Mouse (Mus musculus): ENCODE measurements at regions not wholly inside any gene's neighbourhood (a gene's known extent, or its start where the extent isn't known, plus 50 kb on each side); places are given as distances from the start of the nearest gene placed in this dataset.
A peak's percentile ranks its signal among the peaks of the same experiment; 100 is the strongest.

GRCm38 (mm10) chr3:159282594-159282993 lies 212.6 kb upstream of the Depdc1a start:
- 94% methylated on average over 3 of the region's 3 CpGs for WGBS
- Histone ChIP-seq H3K9me3 (replicated peaks; ENCODE audit: control insufficient read depth, low read length) (no peaks in the 10 kb centered on the region), H3K4me3 (ENCODE audit: low read depth, low read length) (no peak overlapping the region), H3K27me3 (replicated peaks; ENCODE audit: control insufficient read depth, insufficient read depth, low read length) (no peaks in the 10 kb centered on the region), H3K4me2 (ENCODE audit: low read length) (no peak overlapping the region), H3K4me1 (ENCODE audit: control insufficient read depth, insufficient read depth, low read length) (no peaks in the 10 kb centered on the region), H3K9ac (ENCODE audit: low read length) (no peak overlapping the region), H3K36me3 (ENCODE audit: control insufficient read depth, insufficient read depth, low read length) (no peaks in the 10 kb centered on the region), H3K27ac (ENCODE audit: low read depth, low read length) (no peak overlapping the region)
- ATAC-seq (no peak), DNase-seq (ENCODE audit: low spot score) (peak; percentile 44)

GRCm38 (mm10) chr3:159317471-159317870 lies 177.8 kb upstream of the Depdc1a start:
- Histone ChIP-seq H3K27ac (ENCODE audit: low read depth, low read length) (no peak overlapping the region), H3K4me3 (ENCODE audit: low read depth, low read length) (no peak overlapping the region), H3K9me3 (replicated peaks; ENCODE audit: control insufficient read depth, low read length) (no peaks in the 10 kb centered on the region), H3K4me1 (ENCODE audit: control insufficient read depth, insufficient read depth, low read length) (no peaks in the 10 kb centered on the region), H3K4me2 (ENCODE audit: low read length) (no peak overlapping the region), H3K9ac (ENCODE audit: low read length) (no peak overlapping the region), H3K36me3 (ENCODE audit: control insufficient read depth, insufficient read depth, low read length) (no peaks in the 10 kb centered on the region), H3K27me3 (replicated peaks; ENCODE audit: control insufficient read depth, insufficient read depth, low read length) (no peaks in the 10 kb centered on the region)
- peak; percentile 45 for DNase-seq (ENCODE audit: low spot score)
- ATAC-seq: peak; percentile 55
- 69% methylated on average over 3 of the region's 3 CpGs for WGBS

GRCm38 (mm10) chr3:159348053-159348452 lies 147.2 kb upstream of the Depdc1a start:
- Histone ChIP-seq H3K9me3 (replicated peaks; ENCODE audit: control insufficient read depth, low read length) (0 out of 2 replicates have a peak, but pooled peaks cover 3% of the 10 kb centered on the region), H3K4me3 (ENCODE audit: low read depth, low read length) (no peak overlapping the region), H3K36me3 (ENCODE audit: control insufficient read depth, insufficient read depth, low read length) (no peaks in the 10 kb centered on the region), H3K27me3 (replicated peaks; ENCODE audit: control insufficient read depth, insufficient read depth, low read length) (no peaks in the 10 kb centered on the region), H3K9ac (ENCODE audit: low read length) (no peak overlapping the region), H3K4me1 (ENCODE audit: control insufficient read depth, insufficient read depth, low read length) (no peaks in the 10 kb centered on the region), H3K4me2 (ENCODE audit: low read length) (no peak overlapping the region), H3K27ac (ENCODE audit: low read depth, low read length) (no peak overlapping the region)
- DNase-seq (ENCODE audit: low spot score) (peak; percentile 38), ATAC-seq (0 out of 2 replicates have a peak, but pooled peaks have one; percentile 29)
- WGBS: 73% methylated on average over 2 of the region's 2 CpGs

DNA sequence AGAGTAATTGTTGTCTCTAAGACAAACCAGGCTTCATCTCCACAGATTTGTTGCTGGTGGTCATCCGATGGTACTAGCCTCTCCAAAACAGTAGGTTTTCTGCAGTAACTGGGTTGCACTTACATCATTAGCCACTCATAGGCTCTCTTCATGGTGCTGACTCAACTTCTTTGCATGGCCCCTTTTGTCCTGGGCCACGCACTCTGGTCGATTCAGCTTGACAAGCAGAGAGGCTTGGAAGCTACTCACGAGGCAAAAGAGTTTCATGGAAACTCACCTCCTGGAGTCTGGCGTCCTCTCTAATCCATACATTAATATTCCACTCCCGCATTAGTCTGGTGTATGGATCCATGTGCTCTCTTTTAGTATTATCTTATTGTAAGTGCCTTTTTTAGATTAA lies 141.5 kb upstream of the Depdc1a start:
- ATAC-seq (no peak), DNase-seq (ENCODE audit: low spot score) (no peak)
- 0 out of 2 replicates have a peak, but pooled peaks cover 3% of the 10 kb centered on the region for H3K9me3 ChIP-seq (replicated peaks; ENCODE audit: control insufficient read depth, low read length)
- WGBS: 91% methylated on average over 6 of the region's 6 CpGs
- H3K4me3 ChIP-seq (ENCODE audit: low read depth, low read length): no peak overlapping the region
- H3K36me3 ChIP-seq (ENCODE audit: control insufficient read depth, insufficient read depth, low read length): no peaks in the 10 kb centered on the region
- H3K27me3 ChIP-seq (replicated peaks; ENCODE audit: control insufficient read depth, insufficient read depth, low read length): no peaks in the 10 kb centered on the region
- H3K4me1 ChIP-seq (ENCODE audit: control insufficient read depth, insufficient read depth, low read length): no peaks in the 10 kb centered on the region
- no peak overlapping the region for H3K27ac ChIP-seq (ENCODE audit: low read depth, low read length)
- H3K4me2 ChIP-seq (ENCODE audit: low read length): no peak overlapping the region
- no peak overlapping the region for H3K9ac ChIP-seq (ENCODE audit: low read length)

DNA sequence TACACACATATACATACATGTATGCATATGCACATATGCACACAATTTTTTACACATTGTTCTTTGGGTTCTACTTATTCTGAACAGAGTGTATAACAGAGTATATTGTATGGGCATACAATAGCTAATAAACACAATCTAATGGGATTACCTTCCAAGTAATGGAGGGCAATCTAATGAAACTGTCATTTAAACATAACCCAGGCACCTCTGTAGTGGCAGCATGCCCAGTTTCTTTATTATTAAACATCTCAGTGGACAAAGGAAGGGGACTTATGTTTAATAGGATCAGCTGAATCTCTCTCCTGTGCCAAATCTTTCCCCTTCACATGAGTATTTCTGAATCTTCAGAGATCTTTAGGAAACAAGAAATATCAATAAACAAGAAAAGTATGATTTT lies 122.1 kb upstream of the Depdc1a start:
- Histone ChIP-seq H3K4me3 (ENCODE audit: low read depth, low read length) (no peak overlapping the region), H3K9me3 (replicated peaks; ENCODE audit: control insufficient read depth, low read length) (no peaks in the 10 kb centered on the region), H3K36me3 (ENCODE audit: control insufficient read depth, insufficient read depth, low read length) (no peaks in the 10 kb centered on the region), H3K4me2 (ENCODE audit: low read length) (no peak overlapping the region), H3K4me1 (ENCODE audit: control insufficient read depth, insufficient read depth, low read length) (no peaks in the 10 kb centered on the region), H3K27me3 (replicated peaks; ENCODE audit: control insufficient read depth, insufficient read depth, low read length) (no peaks in the 10 kb centered on the region), H3K9ac (ENCODE audit: low read length) (no peak overlapping the region), H3K27ac (ENCODE audit: low read depth, low read length) (no peak overlapping the region)
- no peak for ATAC-seq
- peak; percentile 8 for DNase-seq (ENCODE audit: low spot score)

Data from forebrain, embryonic 14.5 days (tissue).